Mouse (Mus musculus) testis, postnatal 14 days (tissue): ENCODE results near the gene Scarb1.

Experiments
- DNase-seq: peaks from one replicate; pipeline ENCODE4 v3.0.0; 2021; ENCODE audit warnings: low spot score

The Scarb1 gene

DNA sequence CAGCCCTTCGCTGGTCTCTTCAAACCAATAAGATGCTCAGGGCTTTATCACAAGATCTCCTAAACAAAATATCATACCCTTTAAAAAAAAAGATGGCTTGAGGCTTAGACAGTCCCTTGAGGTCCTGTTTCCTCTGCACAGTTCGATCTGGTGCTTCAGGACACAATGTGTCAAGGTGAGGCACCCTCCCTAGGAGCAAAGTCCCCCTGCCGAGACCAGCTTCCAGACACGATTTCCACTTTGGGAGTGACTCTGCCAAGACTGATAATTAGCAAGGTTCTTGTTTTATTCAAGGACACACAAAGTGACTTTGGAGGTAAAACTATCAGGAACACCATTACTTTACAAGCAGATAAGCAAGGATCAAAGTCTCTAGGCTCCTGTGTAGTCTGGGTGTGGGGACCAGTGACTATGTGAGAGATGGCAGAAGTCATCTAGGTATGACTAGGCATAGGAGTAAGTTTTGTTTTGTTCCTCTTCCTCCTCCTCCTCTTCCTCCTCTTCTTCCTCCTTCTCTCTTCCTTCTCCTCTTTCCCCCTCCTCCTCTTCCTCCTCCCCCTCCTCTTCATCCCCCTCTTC is 24.0 kb upstream of the Scarb1 start:
- no peak for DNase-seq

GRCm38 (mm10) chr5:125363894-125364293 is 23.0 kb upstream of the Scarb1 start:
- no peak for DNase-seq

DNA sequence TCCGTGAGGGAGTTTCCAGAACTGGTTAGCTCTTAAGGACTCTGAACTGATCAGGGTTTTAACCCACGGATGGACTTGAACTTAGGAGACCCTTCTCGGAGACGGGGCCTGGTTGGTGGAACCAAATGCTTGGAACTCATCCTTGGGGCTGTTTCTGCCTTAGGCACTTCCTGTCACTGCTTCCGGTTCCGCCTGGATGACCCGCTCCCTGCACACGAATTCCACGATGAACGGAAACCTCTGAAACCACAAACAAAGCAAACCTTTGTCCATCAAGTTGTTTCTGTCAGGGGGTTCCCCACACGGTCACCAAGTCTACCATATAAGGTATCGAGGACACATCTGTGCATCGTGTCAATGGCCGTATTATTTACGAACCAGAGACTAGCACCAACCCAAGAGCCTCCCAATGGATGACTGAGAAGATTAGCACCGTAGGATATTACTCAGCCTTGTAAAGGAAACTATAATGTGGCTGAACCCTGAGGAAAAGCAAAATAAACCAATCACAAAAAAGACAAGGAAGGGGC is 20.2 kb upstream of the Scarb1 start:
- DNase-seq: peak; percentile 55

DNA sequence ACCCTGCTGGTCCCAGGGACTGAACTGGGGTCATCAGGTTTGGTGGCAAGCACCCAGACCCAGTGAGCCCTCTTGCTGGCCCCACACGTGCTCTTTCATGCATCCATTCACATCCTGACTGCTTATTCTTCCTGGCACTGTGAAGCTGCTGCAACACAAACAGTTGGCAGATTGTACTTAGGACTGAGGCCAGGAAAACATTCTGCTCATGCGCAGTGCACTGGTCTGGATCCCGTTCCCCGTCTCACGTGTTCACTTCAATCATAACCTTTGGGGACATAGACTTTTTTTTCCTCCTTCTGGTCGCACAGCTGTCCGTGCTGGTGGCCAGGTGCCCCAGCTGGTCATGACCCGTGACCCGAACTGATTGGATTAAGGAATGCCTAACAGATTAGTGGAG is 19.7 kb upstream of the Scarb1 start:
- DNase-seq: no peak

DNA sequence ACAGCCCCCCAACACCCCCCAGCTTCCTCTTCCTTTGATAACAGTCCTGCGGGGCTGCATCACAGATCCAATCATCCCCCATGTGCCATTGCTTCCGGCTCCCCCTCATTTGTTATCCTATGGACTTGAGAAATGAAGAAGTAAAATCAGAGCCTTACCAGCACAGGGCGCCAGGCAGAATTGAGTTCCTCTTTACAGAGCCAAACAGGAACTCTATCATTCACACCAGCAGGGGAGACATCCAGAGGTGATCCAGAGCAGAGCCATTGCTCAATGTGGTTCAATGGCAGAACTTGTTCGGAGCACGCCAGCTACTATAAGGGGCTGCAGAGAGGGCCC is 17.3 kb upstream of the Scarb1 start:
- DNase-seq: no peak

DNA sequence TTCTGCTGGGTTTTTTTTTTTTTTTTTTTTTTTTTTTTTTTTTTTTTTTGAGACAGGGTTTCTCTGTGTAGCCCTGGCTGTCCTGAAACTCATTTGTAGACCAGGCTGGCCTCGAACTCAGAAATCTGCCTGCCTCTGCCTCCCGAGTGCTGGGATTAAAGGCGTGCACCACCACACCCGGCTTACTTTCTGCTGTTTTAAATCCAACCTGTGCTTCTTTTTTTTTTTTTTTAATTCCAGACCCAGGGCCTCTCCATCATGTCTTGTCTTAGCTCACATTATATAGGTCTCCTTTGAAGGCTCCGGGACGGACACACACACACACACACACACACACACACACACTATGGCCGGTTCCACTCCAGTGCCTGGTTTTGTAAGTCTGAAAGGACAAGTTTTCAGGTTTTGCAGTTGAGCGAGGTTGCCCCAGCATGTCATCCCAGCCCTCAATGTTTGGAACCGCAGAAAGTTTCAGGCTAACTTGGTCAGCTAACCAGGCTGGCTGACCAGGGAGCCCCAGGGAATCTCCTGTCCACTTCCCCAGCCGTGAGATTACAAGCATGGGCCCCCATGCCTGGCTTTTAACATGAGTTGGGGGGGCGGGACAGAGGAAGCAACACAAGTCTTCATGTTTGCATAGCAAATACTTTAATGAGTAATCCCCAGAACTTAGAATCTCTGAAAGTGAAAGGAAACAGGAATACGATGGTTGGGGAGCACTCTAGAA is 16.8 kb upstream of the Scarb1 start:
- no peak for DNase-seq

- DNase-seq: no peak
Measured at GRCm38 (mm10) chr5:125355650-125356049, 14.8 kb upstream of the Scarb1 start.

DNA sequence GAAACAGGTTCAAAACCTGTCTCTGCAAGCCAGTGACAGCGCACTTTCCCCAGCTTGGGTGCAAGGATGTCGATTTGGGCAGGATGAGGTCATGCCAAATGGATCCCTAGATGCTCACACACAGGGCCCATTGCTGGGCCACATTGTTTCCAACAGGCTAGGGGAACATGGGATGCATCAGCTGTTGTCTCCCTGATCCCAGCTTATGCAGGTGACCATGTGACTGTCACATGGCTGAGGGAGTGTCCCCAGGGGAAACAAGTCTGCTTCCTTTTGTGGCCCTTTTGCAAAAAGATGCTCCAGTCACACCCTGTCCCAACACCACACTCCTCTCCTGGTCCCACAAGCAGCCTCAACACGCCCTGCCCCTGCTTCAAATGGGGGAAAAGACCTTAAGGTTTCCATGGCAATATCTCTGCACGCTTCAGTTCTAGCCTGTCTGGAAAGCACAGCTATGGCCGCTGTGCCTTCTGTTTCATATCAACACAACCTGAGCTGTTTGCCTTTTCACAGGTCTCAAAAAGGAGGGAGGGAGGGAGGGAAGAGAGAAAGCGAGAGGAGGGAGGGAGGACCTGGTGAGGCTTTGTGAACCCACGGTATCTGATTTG is 14.1 kb upstream of the Scarb1 start:
- no peak for DNase-seq

DNA sequence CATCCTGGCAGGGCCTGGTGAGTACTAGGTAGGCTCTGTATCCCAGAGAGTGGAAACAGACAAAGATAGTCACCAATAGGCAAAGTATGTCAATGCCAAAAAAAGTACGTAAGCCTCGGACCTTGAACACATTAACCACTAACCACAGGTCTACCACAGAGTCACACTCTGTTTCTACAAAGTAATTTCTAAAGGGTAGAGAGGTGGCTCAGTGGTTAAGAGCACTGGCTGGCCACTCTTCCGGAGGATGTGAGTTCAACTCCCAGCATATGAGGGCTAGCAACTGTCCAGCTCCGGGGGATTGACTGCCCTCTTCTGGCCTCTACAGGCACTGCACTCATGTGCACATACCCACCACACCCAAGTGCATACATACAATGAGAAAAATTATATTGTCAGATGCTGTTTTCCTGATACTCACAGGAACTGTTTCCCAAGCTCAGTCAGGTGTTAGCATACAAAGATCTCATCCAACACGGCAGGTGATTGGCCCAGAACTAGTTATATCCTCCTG is 11.9 kb upstream of the Scarb1 start:
- DNase-seq: no peak

- DNase-seq: no peak
Measured at GRCm38 (mm10) chr5:125351939-125352338, 11.0 kb upstream of the Scarb1 start.

DNA sequence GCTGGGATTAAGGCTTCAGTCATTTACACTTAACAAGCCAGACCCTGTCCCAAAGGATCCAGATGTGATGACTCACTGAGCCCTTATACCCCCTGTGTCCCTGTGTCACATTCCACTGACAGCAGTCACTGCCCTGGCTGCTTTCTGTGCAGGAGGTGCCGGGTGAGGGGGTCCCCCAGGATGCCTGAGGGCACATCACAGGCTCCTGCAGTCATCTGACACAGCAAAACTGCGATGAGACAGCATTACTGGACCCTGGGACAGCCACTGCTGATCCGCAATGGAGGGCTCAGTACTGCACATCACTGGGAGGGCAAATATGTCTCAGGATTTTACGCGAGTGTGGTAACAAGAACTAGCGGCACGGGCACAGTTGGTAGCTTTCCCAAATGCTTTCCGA is 10.2 kb upstream of the Scarb1 start:
- DNase-seq: no peak

DNA sequence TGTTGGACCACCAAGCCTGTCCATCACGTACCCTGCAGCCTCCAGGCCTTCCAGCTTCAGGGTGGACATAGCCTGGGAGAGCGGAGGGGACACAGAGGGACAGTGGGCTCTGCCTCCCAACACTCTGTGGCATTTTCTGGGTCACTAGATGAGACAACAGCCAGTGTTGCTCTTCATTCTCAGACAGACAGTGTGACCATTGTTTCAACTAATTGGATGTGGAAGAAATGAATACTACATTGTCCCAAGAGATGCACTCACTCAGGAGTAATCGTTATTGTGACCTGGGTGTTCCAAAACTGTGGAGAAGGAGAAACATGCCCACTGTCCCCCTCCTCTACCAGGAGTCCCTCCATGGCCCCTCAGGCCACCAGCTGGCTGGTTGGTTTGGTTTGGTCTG is 8.5 kb upstream of the Scarb1 start:
- no peak for DNase-seq

DNA sequence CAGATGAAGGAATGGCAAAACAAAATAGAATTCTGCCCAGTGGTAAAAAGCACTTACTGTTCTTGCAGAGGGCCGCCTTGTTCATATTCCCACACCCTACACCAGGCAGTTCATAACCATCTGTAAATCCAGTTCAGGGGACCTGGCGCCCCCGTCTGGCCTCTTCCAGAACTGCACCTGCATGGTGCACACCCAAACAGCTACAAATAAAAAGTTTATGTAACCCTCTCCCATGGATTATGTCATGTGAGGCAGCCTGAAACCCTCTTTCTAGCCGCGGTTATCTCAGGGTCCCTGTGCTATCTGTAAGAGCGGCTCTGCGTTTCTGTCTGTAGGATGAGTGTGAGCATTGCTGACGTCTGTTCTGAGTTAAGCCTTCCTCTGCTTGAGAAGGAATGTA is 7.6 kb upstream of the Scarb1 start:
- no peak for DNase-seq

- DNase-seq: no peak
Measured at GRCm38 (mm10) chr5:125348067-125348466, 7.2 kb upstream of the Scarb1 start.

GRCm38 (mm10) chr5:125344296-125344695 is 3.4 kb upstream of the Scarb1 start:
- no peak for DNase-seq

DNA sequence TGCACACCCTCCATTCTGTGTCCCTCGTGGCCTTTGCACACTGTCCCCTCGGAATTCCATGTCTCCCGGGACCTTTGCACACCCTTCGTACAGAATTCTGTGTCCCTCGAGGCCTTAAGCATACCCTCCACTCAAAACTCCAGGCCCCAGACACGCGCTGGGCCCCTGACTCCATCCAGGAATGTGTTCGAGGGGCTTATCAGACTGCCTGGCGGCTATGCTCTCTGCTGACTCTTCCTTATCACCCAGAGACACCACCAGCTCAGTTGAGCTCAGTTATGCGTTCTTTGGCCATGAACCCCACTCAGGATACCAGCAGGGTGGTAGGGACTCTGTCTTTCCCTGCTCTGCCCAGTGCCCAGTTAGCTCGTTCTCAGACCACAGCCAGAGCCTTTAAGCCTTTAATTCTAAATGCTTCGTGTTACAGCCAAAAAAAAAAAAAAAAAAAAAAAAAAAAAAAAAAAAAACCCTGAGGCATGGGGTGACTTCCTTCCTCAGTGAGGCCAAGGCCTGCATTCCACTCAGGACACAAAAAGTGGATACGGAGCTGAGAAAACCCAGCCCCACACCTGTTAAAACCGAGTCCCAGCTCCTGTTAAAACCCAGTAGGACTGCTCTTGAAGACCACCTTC is 681 bp upstream of the Scarb1 start:
- no peak for DNase-seq

DNA sequence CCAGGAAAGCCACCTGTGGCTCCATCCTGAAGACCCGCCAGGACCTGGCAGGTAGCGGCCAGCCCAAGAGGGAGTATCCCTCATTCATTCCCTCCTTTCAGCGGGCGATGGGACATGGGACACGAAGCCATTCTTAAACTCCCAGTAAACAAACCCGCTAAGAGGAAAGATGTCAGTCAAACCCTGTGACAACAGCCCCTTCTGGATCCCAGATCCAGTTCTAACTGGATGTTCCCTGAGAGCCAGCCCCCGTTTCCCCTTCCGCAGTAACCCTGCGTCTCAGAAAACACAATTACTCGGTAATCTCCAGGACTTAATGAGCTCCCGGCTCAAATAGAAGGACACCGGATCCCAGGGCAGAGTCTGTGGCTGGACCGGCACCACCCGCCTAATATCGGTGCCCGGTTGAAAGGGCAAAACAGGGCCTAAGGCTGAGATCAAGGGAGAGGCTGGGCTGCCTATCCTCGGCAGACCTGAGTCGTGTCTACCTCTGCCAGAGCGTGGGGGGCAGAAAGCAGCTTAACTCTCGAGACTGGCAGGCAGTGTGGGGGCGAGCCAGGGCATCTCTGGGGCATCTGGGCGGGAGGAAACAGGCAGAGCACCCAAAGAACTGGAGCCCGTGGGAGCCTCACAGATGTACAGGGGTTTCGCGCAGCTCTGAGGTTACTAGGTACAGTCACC is 903 bp downstream of the Scarb1 start:
- peak; percentile 57 for DNase-seq

DNA sequence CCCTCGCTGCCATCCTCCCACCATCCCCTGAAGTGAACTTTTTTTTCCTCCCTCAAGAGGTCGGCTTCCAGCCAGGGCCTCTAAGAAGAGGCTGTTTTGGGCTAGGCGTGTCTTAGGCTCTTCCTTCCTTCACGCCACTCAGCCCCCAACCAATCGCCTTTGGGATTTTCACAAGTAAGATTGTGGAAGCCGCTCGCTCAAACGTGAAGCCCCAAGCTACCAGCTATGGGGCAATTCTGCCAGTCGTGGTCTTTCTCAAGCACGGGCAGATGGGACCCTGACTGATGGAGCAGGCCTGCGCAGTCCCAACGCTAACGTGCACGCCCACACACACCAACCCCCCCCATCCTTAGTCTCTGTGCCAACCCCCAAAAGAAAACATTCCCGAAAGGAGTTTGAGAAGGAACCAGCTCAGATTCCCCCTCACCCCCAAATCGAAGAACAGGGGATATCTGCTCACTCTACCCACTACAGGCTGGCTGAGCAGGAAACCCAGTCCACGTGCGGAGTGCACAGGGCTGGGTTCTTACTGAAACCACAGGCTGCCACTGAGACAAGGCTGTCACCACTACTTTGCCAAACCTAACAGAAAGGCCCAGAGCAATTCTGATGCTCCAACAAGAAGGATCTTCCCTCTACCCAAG is 1.7 kb downstream of the Scarb1 start:
- DNase-seq: peak; percentile 64

DNA sequence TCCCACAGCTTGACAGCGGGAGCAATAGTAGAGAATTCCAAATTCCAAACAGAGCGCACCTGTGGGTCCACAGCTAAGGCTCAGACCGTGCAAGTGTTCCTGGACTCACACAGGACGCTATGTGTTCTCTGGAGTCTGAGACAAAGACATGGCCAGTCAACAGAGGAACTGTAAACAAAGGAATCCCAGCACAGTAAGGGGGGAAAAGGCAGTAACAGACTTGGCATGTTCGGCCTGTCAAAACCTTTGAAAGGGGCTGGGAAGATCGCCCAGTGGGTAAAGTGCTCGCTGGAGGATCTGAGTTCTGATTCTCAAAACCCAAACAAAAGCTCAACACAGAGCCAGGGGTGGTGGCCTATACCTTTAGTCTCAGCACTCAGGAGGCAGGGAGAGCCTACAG is 3.4 kb downstream of the Scarb1 start:
- DNase-seq: no peak

DNA sequence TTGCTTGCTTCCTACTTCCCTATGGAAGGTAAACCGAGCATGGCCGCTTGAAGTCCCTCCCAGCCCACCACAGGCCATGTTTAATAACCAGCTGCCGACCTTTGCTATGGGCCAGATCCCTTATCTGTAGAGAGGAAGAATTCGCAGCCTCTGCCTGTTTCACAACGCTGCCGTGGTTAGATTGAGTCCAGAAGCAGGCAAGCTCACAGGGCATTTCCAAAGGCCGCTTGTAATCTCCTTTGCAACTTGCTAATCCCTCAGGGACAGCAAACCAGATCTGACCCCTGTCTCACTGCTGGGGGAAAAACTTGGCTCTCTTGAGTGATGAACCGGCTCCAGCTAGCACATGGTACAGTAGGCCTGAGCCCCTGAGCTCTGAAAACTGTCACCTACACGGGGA is 3.9 kb downstream of the Scarb1 start:
- DNase-seq: no peak

DNA sequence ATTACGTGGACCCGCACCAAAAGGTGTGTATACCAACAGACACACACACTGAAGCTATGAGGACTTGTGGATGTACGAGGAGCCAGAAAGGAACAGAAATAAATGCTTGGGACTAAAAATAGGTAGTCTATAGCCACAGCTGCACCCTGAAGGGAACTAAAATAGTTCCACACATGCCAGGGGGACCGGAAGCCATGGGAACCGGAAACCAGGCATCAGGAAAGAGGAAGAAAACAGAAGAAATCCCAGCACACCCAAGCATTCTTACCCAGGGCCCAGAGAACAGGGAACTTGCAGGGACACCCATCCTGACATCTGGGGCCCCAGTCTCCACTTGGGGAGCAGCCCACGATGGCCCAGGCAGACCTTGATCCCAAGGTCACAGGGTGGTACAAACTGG is 7.9 kb downstream of the Scarb1 start:
- DNase-seq: no peak

- no peak for DNase-seq
Measured at GRCm38 (mm10) chr5:125332333-125332732, 8.6 kb downstream of the Scarb1 start.
